Mouse (Mus musculus): ENCODE measurements around the gene Efemp1.

DNA sequence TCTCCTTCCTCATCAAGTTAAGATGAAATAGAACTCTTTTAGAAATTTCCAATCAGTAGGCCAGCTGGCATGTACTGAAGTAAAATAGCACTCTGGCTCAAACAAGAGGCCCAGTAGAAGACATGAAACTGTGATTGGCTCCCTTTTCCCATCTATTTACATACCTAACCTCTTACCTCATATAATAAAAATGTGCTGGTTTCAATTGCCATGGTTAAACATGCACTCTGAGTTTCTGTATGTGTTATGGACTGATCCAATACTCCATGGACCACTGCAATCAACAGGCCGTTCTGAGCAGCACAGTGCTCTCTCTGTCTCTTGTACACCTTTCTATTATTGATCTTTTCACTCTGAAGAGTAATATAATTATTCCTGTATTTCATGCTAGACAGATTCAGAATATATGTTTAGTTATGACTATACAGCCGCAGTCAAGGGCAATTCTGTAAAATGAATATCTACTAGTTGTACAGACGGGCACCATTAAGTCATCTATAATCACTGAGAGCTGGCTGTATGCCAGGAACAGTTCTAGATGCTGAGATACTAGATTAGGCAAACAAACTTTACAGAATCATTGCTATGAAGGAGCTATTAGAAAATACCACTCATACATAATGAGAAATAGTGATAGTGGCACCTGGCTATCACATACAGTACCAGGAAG lies 59.6 kb downstream of the Efemp1 start:
- TF ChIP-seq CHD2 (IDR thresholded peaks at IDR 0.05; ENCODE audit: low read depth, low read length), result no peak
- TF ChIP-seq HCFC1 (IDR thresholded peaks at IDR 0.05; ENCODE audit: borderline replicate concordance, insufficient read depth, low read length), result no peak
- TF ChIP-seq ZNF384 (IDR thresholded peaks at IDR 0.05; ENCODE audit: low read depth, low read length), result no peak
